Mouse (Mus musculus) adrenal gland, postnatal 4 days (tissue): ENCODE data around the gene Prcc. TPM values are rescaled to one million over a fixed set of nuclear protein-coding genes. Genes with fewer than 3 reads are reported as not detected.

Experiments
- DNase-seq, 2 experiments: peaks; one replicate each; pipeline ENCODE4 v3.0.0; 2021 to 2022; ENCODE audit warnings: low spot score in 2 of 2, mixed read lengths in 2 of 2
- long read RNA-seq, 2 experiments: library from polyadenylated mRNA; stranded (forward); transcript quantifications; one replicate each; pipeline ENCODE4 v2.0.0; 2021
- total RNA-seq, 2 experiments: library from RNA; stranded (reverse); gene quantifications; 2 replicates each; pipeline ENCODE4 v1.2.3; 2021

Gene Prcc
- total RNA-seq: 10 to 100 TPM; 67.0 to 74.2 TPM
- long read RNA-seq, experiment 1, transcript Prcc-201 (7 exons, 2,099 nt): major isoform, 25 of 26 reads
- long read RNA-seq, experiment 1, partial matches to known transcripts: 1 of 26 reads
- long read RNA-seq, experiment 1, other reads (novel, unspliced or antisense): 0 of 26 reads
- long read RNA-seq, experiment 2, transcript Prcc-201 (7 exons, 2,099 nt): major isoform, 14 of 20 reads
- long read RNA-seq, experiment 2, partial matches to known transcripts: 4 of 20 reads
- long read RNA-seq, experiment 2, other reads (novel, unspliced or antisense): 2 of 20 reads

GRCm38 (mm10) chr3:87885281-87886003 is at the start of gene Prcc:
TSS of gene Prcc (minus strand) at chr3:87885608.
- DNase-seq: peak; percentile 44 to 69

- no peak for DNase-seq
These were observed 49.8 kb upstream of the Prcc start for GRCm38 (mm10) chr3:87935201-87935600.

- no peak for DNase-seq
These were observed 49.1 kb upstream of the Prcc start for GRCm38 (mm10) chr3:87934501-87934900.

- DNase-seq: no peak
These were observed 48.6 kb upstream of the Prcc start for GRCm38 (mm10) chr3:87934026-87934425.

GRCm38 (mm10) chr3:87930078-87930795 is 44.8 kb upstream of the Prcc start, which contains the start of the genes Isg20l2 and Rrnad1:
TSS of gene Isg20l2 (plus strand) at chr3:87930314.
TSS of gene Rrnad1 (minus strand) at chr3:87930717.
- peak; percentile 89 to 92 for DNase-seq

GRCm38 (mm10) chr3:87929341-87930077 is 44.1 kb upstream of the Prcc start:
- DNase-seq: no peak

- DNase-seq: no peak
These were observed 42.0 kb upstream of the Prcc start for GRCm38 (mm10) chr3:87927452-87927851.

GRCm38 (mm10) chr3:87924996-87925395 is 39.6 kb upstream of the Prcc start:
- no peak for DNase-seq

- no peak for DNase-seq
These were observed 35.0 kb upstream of the Prcc start for GRCm38 (mm10) chr3:87920270-87920943.

- DNase-seq: peak; percentile 19 to 61
These were observed 34.1 kb upstream of the Prcc start, which contains the start of gene Mrpl24 for GRCm38 (mm10) chr3:87919336-87920108. TSS of gene Mrpl24 (plus strand) at chr3:87919506.

GRCm38 (mm10) chr3:87918551-87918950 is 33.1 kb upstream of the Prcc start:
- no peak for DNase-seq

- DNase-seq: no peak
These were observed 31.6 kb upstream of the Prcc start for GRCm38 (mm10) chr3:87916990-87917389.

- no peak for DNase-seq
These were observed 28.5 kb upstream of the Prcc start for GRCm38 (mm10) chr3:87913891-87914290.

GRCm38 (mm10) chr3:87913491-87913890 is 28.1 kb upstream of the Prcc start:
- no peak for DNase-seq

- peak; percentile 57 to 80 for DNase-seq
These were observed 25.2 kb upstream of the Prcc start for GRCm38 (mm10) chr3:87910573-87911141.

- no peak for DNase-seq
These were observed 24.5 kb upstream of the Prcc start for GRCm38 (mm10) chr3:87909874-87910273.

- DNase-seq: no peak
These were observed 24.0 kb upstream of the Prcc start for GRCm38 (mm10) chr3:87909381-87909780.

- no peak for DNase-seq
These were observed 22.5 kb upstream of the Prcc start for GRCm38 (mm10) chr3:87907906-87908305.
